Mouse (Mus musculus): Measurements from ENCODE around the gene Npepl1.

GRCm38 (mm10) chr2:174110783-174111549 is 817 bp downstream of the Npepl1 start:
- TF ChIP-seq CHD2 (IDR thresholded peaks at IDR 0.05; ENCODE audit: low read depth, low read length) (no peak), MAFK (IDR thresholded peaks at IDR 0.05; ENCODE audit: insufficient read depth, low read depth, low read length) (no peak), ZNF384 (IDR thresholded peaks at IDR 0.05; ENCODE audit: low read depth, low read length) (no peak)
